Mouse (Mus musculus) urinary bladder, postnatal 36 days (tissue): ENCODE measurements at regions not wholly inside any gene's neighbourhood (a gene's known extent, or its start where the extent isn't known, plus 50 kb on each side); places are given as distances from the start of the nearest gene placed in this dataset.

Experiments used
- DNase-seq, 2 experiments: peaks; one replicate each; pipeline ENCODE4 v3.0.0; 2022; ENCODE audit warnings: low spot score in 2 of 2, mixed read lengths in 1 of 2

GRCm38 (mm10) chr17:44336842-44337241 lies 148.5 kb downstream of the Clic5 start:
- peak; percentile 10 to 26 for DNase-seq

- no peak for DNase-seq
Measured at GRCm38 (mm10) chr17:44337253-44337652, 148.9 kb downstream of the Clic5 start.

GRCm38 (mm10) chr17:44344542-44344941 lies 156.2 kb downstream of the Clic5 start:
- DNase-seq: no peak

- DNase-seq: no peak
Measured at GRCm38 (mm10) chr17:44345374-44345773, 157.0 kb downstream of the Clic5 start.

GRCm38 (mm10) chr17:44350201-44350948 lies 162.0 kb downstream of the Clic5 start:
- DNase-seq: peak in 1 of 2 experiments; percentile 10

GRCm38 (mm10) chr17:44350949-44351244 lies 162.5 kb downstream of the Clic5 start:
- DNase-seq: no peak

- no peak for DNase-seq
Measured at GRCm38 (mm10) chr17:44351499-44352117, 163.2 kb downstream of the Clic5 start.

- no peak for DNase-seq
Measured at GRCm38 (mm10) chr17:44352142-44352541, 163.8 kb downstream of the Clic5 start.

- DNase-seq: no peak
Measured at GRCm38 (mm10) chr17:44363111-44363510, 174.7 kb downstream of the Clic5 start.

- DNase-seq: no peak
Measured at GRCm38 (mm10) chr17:44364494-44364893, 176.1 kb downstream of the Clic5 start.

GRCm38 (mm10) chr17:44366438-44366837 lies 178.1 kb downstream of the Clic5 start:
- no peak for DNase-seq

- DNase-seq: no peak
Measured at GRCm38 (mm10) chr17:44367561-44367960, 179.2 kb downstream of the Clic5 start.

GRCm38 (mm10) chr17:44370966-44371465 lies 182.6 kb downstream of the Clic5 start:
- no peak for DNase-seq

- no peak for DNase-seq
Measured at GRCm38 (mm10) chr17:44371620-44372019, 183.2 kb downstream of the Clic5 start.

- DNase-seq: peak in 1 of 2 experiments; percentile 54
Measured at GRCm38 (mm10) chr17:44373744-44374456, 185.5 kb downstream of the Clic5 start.

- DNase-seq: no peak
Measured at GRCm38 (mm10) chr17:44378391-44378790, 190.0 kb downstream of the Clic5 start.

- no peak for DNase-seq
Measured at GRCm38 (mm10) chr17:44388916-44389315, 200.5 kb downstream of the Clic5 start.

GRCm38 (mm10) chr17:44397829-44398228 lies 209.4 kb downstream of the Clic5 start:
- no peak for DNase-seq

GRCm38 (mm10) chr17:44398231-44398630 lies 209.8 kb downstream of the Clic5 start:
- DNase-seq: no peak

- DNase-seq: no peak
Measured at GRCm38 (mm10) chr17:44404923-44405322, 216.5 kb downstream of the Clic5 start.

- DNase-seq: no peak
Measured at GRCm38 (mm10) chr17:44410961-44411360, 222.6 kb downstream of the Clic5 start.

GRCm38 (mm10) chr17:44418676-44419404 lies 230.5 kb downstream of the Clic5 start:
- no peak for DNase-seq
